Mouse (Mus musculus) C2C12 (cell line): ENCODE data around the gene Klrb1c.

Source experiments
- CTCF ChIP-seq: IDR thresholded peaks from one replicate; pipeline ENCODE4 v1.5.1; 2011; ENCODE audit not compliant: control insufficient read depth, insufficient read depth, insufficient read length
- MYOG ChIP-seq: IDR thresholded peaks from one replicate; pipeline ENCODE4 v1.6.1; 2011; ENCODE audit not compliant: control insufficient read depth, insufficient read length; ENCODE audit errors: extremely low read depth

- TF ChIP-seq CTCF (no peak), MYOG (no peak)
These were observed 44.0 kb upstream of the Klrb1c start for GRCm38 (mm10) chr6:128833046-128833445.
